Mouse (Mus musculus) hindbrain, embryonic 12.5 days (tissue): ENCODE results near the gene Sirt7. TPM values are rescaled to one million over a fixed set of nuclear protein-coding genes. Genes with fewer than 3 reads are reported as not detected.
"Not testable (repeated sequence)": the region's sequence is repeated elsewhere in the genome, so short reads cannot be mapped to it uniquely, and the experiment has no call there.

Experiments
- ATAC-seq: fragments of 200-750 bp; cut with Nextera tagmentation; 2 replicates; pipeline ENCODE4 v1.8.0; 2017; ENCODE audit warnings: moderate TSS enrichment; ENCODE audit not compliant: low FRiP score
- H3K27ac ChIP-seq: fragments of 300-500 bp; sonication (generic); 2 replicates; pipeline ENCODE4 v1.5.1; 2016; ENCODE audit warnings: mild to moderate bottlenecking
- H3K27me3 ChIP-seq: fragments of 300-500 bp; sonication (generic); 2 replicates; pipeline ENCODE4 v1.6.1; 2016; ENCODE audit warnings: mild to moderate bottlenecking
- H3K36me3 ChIP-seq: fragments of 300-500 bp; sonication (generic); 2 replicates; pipeline ENCODE4 v1.6.1; 2016; ENCODE audit warnings: mild to moderate bottlenecking
- H3K4me1 ChIP-seq: fragments of 300-500 bp; sonication (generic); 2 replicates; pipeline ENCODE4 v1.6.1; 2016
- H3K4me2 ChIP-seq: fragments of 300-500 bp; sonication (generic); replicated peaks from 2 replicates; pipeline ENCODE4 v1.6.1; 2016; ENCODE audit warnings: mild to moderate bottlenecking
- H3K4me3 ChIP-seq: fragments of 300-500 bp; sonication (generic); 2 replicates; pipeline ENCODE4 v1.5.1; 2016; ENCODE audit warnings: mild to moderate bottlenecking
- H3K9ac ChIP-seq: fragments of 300-500 bp; sonication (generic); 2 replicates; pipeline ENCODE4 v1.6.1; 2016; ENCODE audit warnings: mild to moderate bottlenecking, moderate library complexity
- H3K9me3 ChIP-seq: fragments of 300-500 bp; sonication (generic); replicated peaks from 2 replicates; pipeline ENCODE4 v1.6.1; 2016; ENCODE audit warnings: mild to moderate bottlenecking
- WGBS: fragments of 180-500 bp; shearing (Covaris S2); methylation state at CpG from one replicate; pipeline ENCODE4 v1.1.7; 2016; 5-methylcytosine and 5-hydroxymethylcytosine counted together
- polyA plus RNA-seq: library from polyadenylated mRNA; unstranded; fragments of >200 nt; fragmentation: Nextera tagmentation; extraction: Ambion mirVana; gene quantifications from 2 replicates; pipeline ENCODE4 v1.2.1, GENCODE M21; 2016

Gene Sirt7
- polyA plus RNA-seq, 1 experiment from 2014 or later = 43.9 TPM

DNA sequence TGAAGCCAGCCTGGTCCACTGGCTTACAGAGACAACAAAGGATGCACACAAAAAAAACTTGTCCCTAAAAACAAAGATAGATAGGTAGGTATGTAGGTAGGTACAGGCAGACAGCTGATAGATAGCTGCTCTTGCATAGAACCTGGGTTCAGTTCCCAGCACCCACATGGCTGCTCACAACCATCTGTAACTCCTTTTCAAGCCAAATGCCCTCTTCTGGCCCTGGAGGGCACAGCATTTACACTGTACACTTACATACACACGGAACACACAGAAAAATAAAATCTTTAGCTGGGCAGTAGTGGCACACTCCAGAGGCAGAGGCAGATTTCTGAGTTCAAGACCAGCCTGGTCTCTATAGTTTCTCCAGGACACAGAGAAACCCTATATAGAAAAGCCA, 41.1 kb downstream of the Sirt7 start:
- ATAC-seq = no peak
- H3K27me3 ChIP-seq = no peaks in the 10 kb centered on the region
- no peak overlapping the region for H3K4me2 ChIP-seq
- H3K4me3 ChIP-seq = no peak overlapping the region
- 89% methylated on average over 1 of the region's 1 CpGs for WGBS
- peaks cover 55% of the 10 kb centered on the region for H3K36me3 ChIP-seq
- H3K9me3 ChIP-seq = no peaks in the 10 kb centered on the region; the same call in 1 of the 2 replicates
- H3K4me1 ChIP-seq = peaks cover 25% of the 10 kb centered on the region
- H3K27ac ChIP-seq = no peak overlapping the region
- no peak overlapping the region for H3K9ac ChIP-seq

DNA sequence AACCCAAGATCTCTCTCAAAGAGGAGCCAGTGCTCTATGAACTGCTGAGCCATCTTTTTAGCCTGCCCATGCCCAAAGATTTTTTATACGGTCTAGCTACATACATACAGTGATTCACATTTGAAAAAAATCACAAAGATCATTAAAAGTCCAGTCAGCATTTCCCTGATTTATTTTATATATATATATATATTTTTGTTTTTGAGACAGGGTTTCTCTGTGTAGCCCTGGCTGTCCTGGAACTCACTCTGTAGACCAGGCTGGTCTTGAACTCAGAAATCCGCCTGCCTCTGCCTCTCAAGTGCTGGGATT, 42.1 kb downstream of the Sirt7 start:
- not testable (repeated sequence) for H3K4me2 ChIP-seq, H3K4me3 ChIP-seq, H3K9me3 ChIP-seq, H3K9ac ChIP-seq, ATAC-seq, H3K27ac ChIP-seq, H3K27me3 ChIP-seq
- peaks cover 57% of the 10 kb centered on the region for H3K36me3 ChIP-seq
- H3K4me1 ChIP-seq = peaks cover 28% of the 10 kb centered on the region
- 93% methylated on average over 2 of the region's 2 CpGs for WGBS

DNA sequence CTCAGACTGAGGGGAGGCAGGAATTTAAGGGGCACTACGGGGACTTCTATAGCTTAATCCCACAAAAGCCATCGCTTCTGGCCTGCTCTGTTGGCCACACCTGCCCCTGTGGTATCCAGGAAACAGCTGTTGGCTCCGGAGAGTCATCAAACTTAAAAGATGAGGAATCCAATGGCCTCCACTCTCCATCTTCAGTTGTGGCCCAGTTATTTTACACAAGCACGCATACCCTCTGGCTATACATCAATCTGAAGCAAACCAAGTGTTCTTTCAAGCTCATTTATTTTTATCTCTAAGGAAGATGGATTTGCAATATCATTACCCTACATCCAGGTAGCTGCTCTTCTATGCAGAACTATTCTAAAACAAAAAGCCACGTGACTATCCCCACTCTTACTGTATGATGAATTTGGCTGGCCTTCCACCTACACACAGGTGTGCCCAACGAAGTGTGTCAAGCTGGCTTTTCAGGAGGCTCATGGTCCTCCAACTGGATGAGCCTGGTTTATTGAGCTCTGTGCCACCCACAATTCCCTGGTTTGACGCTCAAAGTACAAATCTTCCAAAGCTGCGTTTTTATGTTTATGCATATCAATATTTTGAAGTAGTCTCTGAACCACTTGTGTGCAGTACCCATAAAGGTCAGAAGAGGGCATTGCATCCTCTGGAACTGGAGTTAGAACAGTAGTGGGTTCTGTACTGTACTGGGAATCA, 42.6 kb downstream of the Sirt7 start:
- Histone ChIP-seq H3K36me3 (peaks cover 57% of the 10 kb centered on the region), H3K4me3 (peak overlapping the region; percentile 91), H3K9me3 (no peaks in the 10 kb centered on the region; the same call in 1 of the 2 replicates), H3K27ac (peak overlapping the region; percentile 93), H3K9ac (peak overlapping the region; percentile 98), H3K4me2 (peak overlapping the region; percentile 90), H3K4me1 (peaks cover 28% of the 10 kb centered on the region), H3K27me3 (no peaks in the 10 kb centered on the region)
- 71% methylated on average over 8 of the region's 8 CpGs for WGBS
- ATAC-seq = 0 out of 2 replicates have a peak, but pooled peaks have one; percentile 5

GRCm38 (mm10) chr11:120581490-120582267, 43.4 kb downstream of the Sirt7 start, which contains the start of gene Arhgdia:
Gene Arhgdia (minus strand): TSS chr11:120581624.
- Histone ChIP-seq H3K4me1 (peaks cover 28% of the 10 kb centered on the region), H3K27me3 (no peaks in the 10 kb centered on the region), H3K36me3 (peaks cover 56% of the 10 kb centered on the region), H3K9me3 (no peaks in the 10 kb centered on the region; the same call in 1 of the 2 replicates), H3K4me3 (peak within 1 kb of the TSS; percentile 91), H3K4me2 (peak within 1 kb of the TSS; percentile 90), H3K9ac (peak within 1 kb of the TSS; percentile 98), H3K27ac (peak within 1 kb of the TSS; percentile 93)
- ATAC-seq = peak; percentile 65
- 5% methylated on average over 68 of the region's 75 CpGs for WGBS

DNA sequence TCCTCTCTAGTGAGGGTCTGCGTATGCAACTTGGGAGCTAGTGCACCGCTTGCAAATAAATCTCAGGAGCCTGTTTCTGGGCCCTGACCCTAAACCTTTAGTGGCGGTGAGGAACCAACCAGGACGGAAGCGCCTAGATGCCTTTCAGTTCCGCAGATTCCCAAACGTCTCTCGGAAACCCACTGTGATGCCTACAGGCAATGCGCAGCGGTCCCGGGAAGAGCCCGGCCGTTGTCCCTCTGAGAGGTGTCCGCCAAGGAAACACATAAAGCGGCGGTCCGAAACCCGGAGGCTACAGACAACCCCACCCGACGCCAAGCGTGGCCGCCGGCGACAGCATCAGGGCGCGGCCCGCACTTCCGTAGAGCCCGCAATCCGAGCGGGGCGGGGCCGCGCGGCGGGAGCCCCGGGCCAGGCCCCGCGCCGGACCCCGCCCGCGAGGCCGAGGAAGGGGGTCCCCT, 44.1 kb downstream of the Sirt7 start:
- WGBS = under 1% methylated on average over 35 of the region's 44 CpGs
- no peaks in the 10 kb centered on the region; the same call in 1 of the 2 replicates for H3K9me3 ChIP-seq
- ATAC-seq = peak; percentile 38
- H3K27ac ChIP-seq = peak overlapping the region; percentile 93
- peaks cover 28% of the 10 kb centered on the region for H3K4me1 ChIP-seq
- peak overlapping the region; percentile 90 for H3K4me2 ChIP-seq
- H3K27me3 ChIP-seq = no peaks in the 10 kb centered on the region
- peak overlapping the region; percentile 98 for H3K9ac ChIP-seq
- peaks cover 48% of the 10 kb centered on the region for H3K36me3 ChIP-seq
- H3K4me3 ChIP-seq = peak overlapping the region; percentile 91

DNA sequence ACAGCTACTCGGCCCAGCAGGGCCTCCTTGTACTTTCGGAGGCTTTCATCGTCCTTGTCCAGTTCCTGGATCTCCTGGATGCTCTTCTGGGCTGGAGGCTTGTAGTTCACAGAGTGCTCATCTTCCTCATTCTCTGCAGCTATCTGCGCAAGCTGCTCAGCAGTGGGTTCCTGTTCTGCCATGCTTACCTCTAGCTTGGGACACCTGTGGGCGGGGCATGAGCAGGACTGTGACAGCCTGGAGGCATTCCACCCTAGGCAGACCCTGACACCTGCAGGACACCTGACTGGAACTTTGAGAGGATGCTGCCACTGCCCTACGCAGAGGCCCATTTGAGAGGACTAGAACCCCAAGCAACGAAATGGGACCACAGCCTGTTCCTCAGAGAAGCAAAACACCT, 44.9 kb downstream of the Sirt7 start:
- H3K4me2 ChIP-seq = peak overlapping the region; percentile 90
- peaks cover 41% of the 10 kb centered on the region for H3K36me3 ChIP-seq
- H3K4me1 ChIP-seq = peaks cover 28% of the 10 kb centered on the region
- no peak for ATAC-seq
- H3K27me3 ChIP-seq = no peaks in the 10 kb centered on the region
- peak overlapping the region; percentile 93 for H3K27ac ChIP-seq
- 67% methylated on average over 7 of the region's 7 CpGs for WGBS
- peak overlapping the region; percentile 91 for H3K4me3 ChIP-seq
- no peaks in the 10 kb centered on the region; the same call in 1 of the 2 replicates for H3K9me3 ChIP-seq
- H3K9ac ChIP-seq = peak overlapping the region; percentile 98

DNA sequence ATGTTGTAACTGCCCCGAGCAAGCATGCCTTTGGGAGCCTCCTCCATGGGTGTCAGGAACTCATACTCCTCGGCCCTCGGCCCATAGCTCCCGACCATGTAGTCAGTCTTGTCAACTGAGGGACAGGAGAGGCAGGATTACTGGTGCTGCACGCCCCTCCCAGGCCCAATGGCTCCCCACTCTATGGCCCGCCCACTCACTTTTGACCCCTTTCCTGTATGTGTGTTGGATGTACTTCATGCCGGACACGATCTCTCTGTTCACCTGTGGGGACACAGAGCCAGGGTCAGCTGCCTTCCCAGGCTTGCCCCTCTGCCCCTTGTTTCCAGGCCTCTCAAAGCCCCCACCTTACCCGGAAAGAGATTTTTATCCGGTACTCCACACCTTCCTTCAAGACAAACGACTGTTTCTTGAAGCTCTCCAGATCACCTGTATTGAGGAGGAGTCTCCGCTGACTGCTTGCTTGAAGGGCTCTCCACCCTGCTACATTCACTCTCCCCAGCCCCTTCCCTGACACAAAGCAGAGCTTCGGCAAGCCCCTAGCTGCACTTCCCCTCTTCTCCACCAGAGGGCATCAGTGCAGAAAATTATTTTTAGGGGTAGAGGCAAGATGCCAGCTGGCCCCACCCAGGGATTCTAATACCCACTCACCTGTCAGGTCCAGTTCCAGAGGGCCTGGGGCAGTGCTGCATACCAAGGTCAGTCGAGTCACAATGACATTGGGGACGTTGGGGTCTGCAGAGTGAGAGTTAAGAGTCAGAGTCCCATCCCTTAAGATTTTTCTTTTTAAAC, 45.5 kb downstream of the Sirt7 start:
- Histone ChIP-seq H3K9ac (peak overlapping the region; percentile 98; the same call in 1 of the 2 replicates), H3K27me3 (no peaks in the 10 kb centered on the region), H3K4me3 (peak overlapping the region; percentile 91), H3K4me1 (peaks cover 29% of the 10 kb centered on the region), H3K9me3 (no peaks in the 10 kb centered on the region; the same call in 1 of the 2 replicates), H3K4me2 (peak overlapping the region; percentile 90), H3K36me3 (peaks cover 37% of the 10 kb centered on the region), H3K27ac (peak overlapping the region; percentile 93)
- ATAC-seq = no peak
- WGBS = 61% methylated on average over 15 of the region's 15 CpGs

DNA sequence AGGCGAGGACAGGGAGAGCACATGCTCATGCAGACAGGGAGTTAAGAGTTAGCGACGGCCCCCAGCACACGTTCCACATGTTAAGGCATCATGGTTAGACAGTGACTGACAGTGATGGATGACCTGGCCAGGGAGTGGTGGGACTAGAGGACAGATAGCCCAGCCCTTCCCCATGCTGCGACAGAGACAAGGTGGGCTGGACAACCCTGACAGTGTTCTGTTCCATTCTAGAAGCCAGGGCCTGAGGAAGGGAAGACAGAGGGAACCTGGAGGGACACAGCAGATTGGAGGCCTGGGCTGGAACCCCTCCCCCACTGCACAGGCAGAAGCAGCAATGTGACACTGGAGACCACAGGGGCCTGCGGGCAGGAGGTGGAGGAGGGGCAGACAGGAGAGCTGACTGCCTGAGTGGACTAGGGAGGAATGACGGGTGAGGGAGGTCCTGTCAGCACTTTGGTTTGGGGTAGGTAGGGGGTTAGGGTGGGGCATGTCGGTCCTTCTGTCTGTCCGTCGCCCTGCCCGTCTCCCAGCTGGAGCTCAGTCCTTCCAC, 46.3 kb downstream of the Sirt7 start:
- 81% methylated on average over 11 of the region's 11 CpGs for WGBS
- peaks cover 36% of the 10 kb centered on the region for H3K4me1 ChIP-seq

DNA sequence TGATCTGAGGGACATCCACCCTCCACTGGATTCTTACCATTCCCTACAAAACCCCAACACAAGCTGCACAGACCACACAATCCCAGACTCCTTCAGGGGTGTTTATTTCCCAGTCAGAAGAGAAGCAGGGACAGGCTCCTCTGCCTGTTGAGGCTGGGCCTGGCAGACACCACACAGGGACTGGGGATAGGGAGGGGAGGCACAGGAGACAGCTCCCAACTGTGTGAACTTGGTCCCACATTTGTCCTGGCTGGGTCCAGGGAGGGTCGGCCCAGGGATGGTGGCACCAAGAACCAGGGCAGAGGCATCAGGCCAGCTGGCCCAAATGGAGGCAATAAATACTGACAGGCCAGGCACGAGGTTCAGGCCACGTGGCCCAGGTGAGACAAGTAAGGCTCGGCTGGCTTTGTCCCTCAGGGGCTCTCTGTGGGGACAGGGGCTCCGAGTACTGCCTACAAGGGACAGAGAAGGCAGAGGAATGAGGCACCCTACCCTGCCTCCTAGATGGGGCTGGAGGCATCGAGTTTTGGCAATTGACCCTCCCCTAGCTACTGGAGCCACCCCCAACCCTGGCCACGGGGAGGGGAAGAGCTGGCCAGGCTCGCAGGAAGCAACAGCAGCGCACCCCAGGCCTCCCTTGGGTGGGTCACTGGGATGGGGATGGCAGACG, 46.9 kb downstream of the Sirt7 start:
- Histone ChIP-seq H3K4me1 (peaks cover 37% of the 10 kb centered on the region), H3K4me3 (no peak overlapping the region), H3K9ac (0 out of 2 replicates have a peak overlapping the region, but pooled peaks have one; percentile 43), H3K27me3 (no peaks in the 10 kb centered on the region), H3K27ac (no peak overlapping the region), H3K36me3 (peaks cover 27% of the 10 kb centered on the region), H3K9me3 (no peaks in the 10 kb centered on the region), H3K4me2 (no peak overlapping the region)
- no peak for ATAC-seq
- whole genome bisulfite sequencing = 84% methylated on average over 10 of the region's 10 CpGs

More for the DNA sequence above, 46.3 kb downstream of the Sirt7 start:
- H3K9ac ChIP-seq = peak overlapping the region; percentile 43; the same call in 1 of the 2 replicates
- no peaks in the 10 kb centered on the region for H3K9me3 ChIP-seq
- H3K27ac ChIP-seq = no peak overlapping the region
- H3K36me3 ChIP-seq = peaks cover 31% of the 10 kb centered on the region
- ATAC-seq = no peak
- no peaks in the 10 kb centered on the region for H3K27me3 ChIP-seq
- no peak overlapping the region for H3K4me3 ChIP-seq
- H3K4me2 ChIP-seq = no peak overlapping the region

- no peak overlapping the region; the same call in 1 of the 2 replicates for H3K27ac ChIP-seq
- no peak overlapping the region for H3K4me3 ChIP-seq
- ATAC-seq = no peak
- no peaks in the 10 kb centered on the region for H3K9me3 ChIP-seq
- H3K4me2 ChIP-seq = no peak overlapping the region
- H3K4me1 ChIP-seq = peaks cover 37% of the 10 kb centered on the region
- no peak overlapping the region; the same call in 1 of the 2 replicates for H3K9ac ChIP-seq
- no peaks in the 10 kb centered on the region for H3K27me3 ChIP-seq
- H3K36me3 ChIP-seq = peaks cover 27% of the 10 kb centered on the region
- 85% methylated on average over 7 of the region's 7 CpGs for WGBS
Measured at GRCm38 (mm10) chr11:120577211-120578023, 47.6 kb downstream of the Sirt7 start.
